Mouse (Mus musculus) kidney, postnatal 0 days (tissue): ENCODE data around the gene Umps. TPM values are rescaled to one million over a fixed set of nuclear protein-coding genes. Genes with fewer than 3 reads are reported as not detected.
A peak's percentile ranks its signal among the peaks of the same experiment; 100 is the strongest.

Source experiments
- ATAC-seq: fragments of 200-750 bp; cut with Nextera tagmentation; replicated peaks from 2 replicates; pipeline ENCODE4 v1.8.0; 2017; ENCODE audit warnings: low read depth, moderate number of reproducible peaks, moderate TSS enrichment, moderate library complexity; ENCODE audit not compliant: low FRiP score
- DNase-seq: peaks from one replicate; pipeline ENCODE4 v3.0.0-alpha.2; 2016; ENCODE audit warnings: low spot score
- H3K27ac ChIP-seq: fragments of 300-500 bp; sonication (generic); 2 replicates; pipeline ENCODE4 v1.5.1; 2014; ENCODE audit warnings: mild to moderate bottlenecking
- H3K27me3 ChIP-seq: fragments of 300-500 bp; sonication (generic); 2 replicates; pipeline ENCODE4 v1.6.1; 2014; ENCODE audit warnings: low read length, mixed read lengths; ENCODE audit not compliant: insufficient read depth
- H3K36me3 ChIP-seq: fragments of 300-500 bp; sonication (generic); 2 replicates; pipeline ENCODE4 v1.6.1; 2014; ENCODE audit warnings: low read length, mixed read lengths; ENCODE audit not compliant: insufficient read depth
- H3K4me1 ChIP-seq: fragments of 300-500 bp; sonication (generic); replicated peaks from 2 replicates; pipeline ENCODE4 v1.6.1; 2014; ENCODE audit warnings: antibody characterized with exemption, low read length, mixed read lengths; ENCODE audit not compliant: insufficient read depth
- H3K4me2 ChIP-seq: fragments of 300-500 bp; sonication (generic); 2 replicates; pipeline ENCODE4 v1.6.1; 2014; ENCODE audit warnings: mild to moderate bottlenecking, low read length, moderate library complexity, mixed read lengths
- H3K4me3 ChIP-seq: fragments of 300-500 bp; sonication (generic); replicated peaks from 2 replicates; pipeline ENCODE4 v1.5.1; 2014; ENCODE audit warnings: low read depth, low read length
- H3K9ac ChIP-seq: fragments of 300-500 bp; sonication (generic); 2 replicates; pipeline ENCODE4 v1.6.1; 2014; ENCODE audit warnings: low read depth, low read length
- H3K9me3 ChIP-seq: fragments of 300-500 bp; sonication (generic); replicated peaks from 2 replicates; pipeline ENCODE4 v1.6.1; 2016; ENCODE audit warnings: low read length, inconsistent platforms, mixed read lengths
- CTCF ChIP-seq: IDR thresholded peaks from 2 replicates; pipeline ENCODE4 v1.5.1; 2016; ENCODE audit warnings: antibody characterized with exemption, low read depth, mild to moderate bottlenecking, moderate library complexity
- WGBS: fragments of 180-500 bp; shearing (Covaris S2); extraction: QIAGEN DNeasy Blood & Tissue Kit; methylation state at CpG from one replicate; pipeline ENCODE4 v1.1.7; 2014; 5-methylcytosine and 5-hydroxymethylcytosine counted together
- polyA plus RNA-seq: library from polyadenylated mRNA; unstranded; fragments of >200 nt; fragmentation: Nextera tagmentation; extraction: Ambion mirVana; gene quantifications from 2 replicates; pipeline ENCODE4 v1.2.1, GENCODE M21; 2015

Gene Umps
- polyA plus RNA-seq, 1 experiment from 2014 or later: 37.9 TPM

GRCm38 (mm10) chr16:33930785-33931184 is 36.1 kb downstream of the Umps start:
- Histone ChIP-seq H3K9me3 (no peaks in the 10 kb centered on the region), H3K27me3 (no peaks in the 10 kb centered on the region), H3K27ac (no peak overlapping the region; the same call in 1 of the 2 replicates), H3K36me3 (no peaks in the 10 kb centered on the region), H3K4me3 (no peak overlapping the region), H3K4me2 (no peak overlapping the region), H3K4me1 (peaks cover 5% of the 10 kb centered on the region; the same call in 1 of the 2 replicates), H3K9ac (no peak overlapping the region)
- no peak for DNase-seq
- TF ChIP-seq CTCF: no peak
- WGBS: 65% methylated on average over 6 of the region's 6 CpGs
- no peak for ATAC-seq

GRCm38 (mm10) chr16:33928788-33929462 is 37.9 kb downstream of the Umps start:
- Histone ChIP-seq H3K9ac (no peak overlapping the region), H3K4me3 (no peak overlapping the region), H3K4me2 (no peak overlapping the region), H3K36me3 (no peaks in the 10 kb centered on the region), H3K27me3 (no peaks in the 10 kb centered on the region), H3K9me3 (no peaks in the 10 kb centered on the region), H3K4me1 (peaks cover 5% of the 10 kb centered on the region; the same call in 1 of the 2 replicates), H3K27ac (peak overlapping the region; percentile 54; the same call in 1 of the 2 replicates)
- WGBS: 72% methylated on average over 9 of the region's 9 CpGs
- DNase-seq: no peak
- no peak for ATAC-seq
- no peak for TF ChIP-seq CTCF

GRCm38 (mm10) chr16:33927263-33927824 is 39.5 kb downstream of the Umps start:
- no peak overlapping the region for H3K27ac ChIP-seq
- no peak for ATAC-seq
- WGBS: 69% methylated on average over 6 of the region's 6 CpGs

GRCm38 (mm10) chr16:33923758-33924157 is 43.1 kb downstream of the Umps start:
- ATAC-seq: no peak
- no peak overlapping the region for H3K27ac ChIP-seq
- no peak overlapping the region for H3K4me3 ChIP-seq
- H3K9ac ChIP-seq: no peak overlapping the region
- H3K27me3 ChIP-seq: no peaks in the 10 kb centered on the region
- no peak overlapping the region for H3K4me2 ChIP-seq
- no peak for TF ChIP-seq CTCF
- no peaks in the 10 kb centered on the region for H3K9me3 ChIP-seq
- H3K36me3 ChIP-seq: peaks cover 6% of the 10 kb centered on the region
- peaks cover 28% of the 10 kb centered on the region for H3K4me1 ChIP-seq
- WGBS: 84% methylated on average over 8 of the region's 8 CpGs
- no peak for DNase-seq

More at GRCm38 (mm10) chr16:33927263-33927824, 39.5 kb downstream of the Umps start:
- H3K4me1 ChIP-seq: peaks cover 14% of the 10 kb centered on the region
- no peak for DNase-seq
- H3K9me3 ChIP-seq: no peaks in the 10 kb centered on the region
- peak; percentile 32; the same call in 1 of the 2 replicates for TF ChIP-seq CTCF
- H3K27me3 ChIP-seq: no peaks in the 10 kb centered on the region
- H3K36me3 ChIP-seq: no peaks in the 10 kb centered on the region
- H3K4me3 ChIP-seq: no peak overlapping the region
- H3K9ac ChIP-seq: no peak overlapping the region
- no peak overlapping the region for H3K4me2 ChIP-seq

- WGBS: 24% methylated on average over 5 of the region's 5 CpGs
- Histone ChIP-seq H3K4me1 (peaks cover 28% of the 10 kb centered on the region), H3K4me2 (no peak overlapping the region), H3K36me3 (peaks cover 6% of the 10 kb centered on the region), H3K27ac (peak overlapping the region; percentile 54), H3K9me3 (no peaks in the 10 kb centered on the region), H3K27me3 (no peaks in the 10 kb centered on the region), H3K9ac (no peak overlapping the region), H3K4me3 (no peak overlapping the region)
- ATAC-seq: no peak
- peak; percentile 60 for DNase-seq
- no peak for TF ChIP-seq CTCF
Observed at GRCm38 (mm10) chr16:33923001-33923316, 43.9 kb downstream of the Umps start.

- peaks cover 6% of the 10 kb centered on the region for H3K36me3 ChIP-seq
- no peak overlapping the region for H3K4me3 ChIP-seq
- no peak for TF ChIP-seq CTCF
- no peaks in the 10 kb centered on the region for H3K9me3 ChIP-seq
- 22% methylated on average over 18 of the region's 18 CpGs for WGBS
- peak overlapping the region; percentile 54 for H3K27ac ChIP-seq
- no peaks in the 10 kb centered on the region for H3K27me3 ChIP-seq
- peak; percentile 73 for DNase-seq
- H3K4me2 ChIP-seq: no peak overlapping the region
- H3K9ac ChIP-seq: no peak overlapping the region
- ATAC-seq: peak; percentile 84
- H3K4me1 ChIP-seq: peaks cover 31% of the 10 kb centered on the region
Observed at GRCm38 (mm10) chr16:33922111-33923000, 44.5 kb downstream of the Umps start.
